Mouse (Mus musculus): ENCODE data around the gene Olfr140. TPM values are rescaled to one million over a fixed set of nuclear protein-coding genes. Genes with fewer than 3 reads are reported as not detected.

The Olfr140 gene
- polyA plus RNA-seq (2012; rRNA removed): not detected in 2 replicates

DNA sequence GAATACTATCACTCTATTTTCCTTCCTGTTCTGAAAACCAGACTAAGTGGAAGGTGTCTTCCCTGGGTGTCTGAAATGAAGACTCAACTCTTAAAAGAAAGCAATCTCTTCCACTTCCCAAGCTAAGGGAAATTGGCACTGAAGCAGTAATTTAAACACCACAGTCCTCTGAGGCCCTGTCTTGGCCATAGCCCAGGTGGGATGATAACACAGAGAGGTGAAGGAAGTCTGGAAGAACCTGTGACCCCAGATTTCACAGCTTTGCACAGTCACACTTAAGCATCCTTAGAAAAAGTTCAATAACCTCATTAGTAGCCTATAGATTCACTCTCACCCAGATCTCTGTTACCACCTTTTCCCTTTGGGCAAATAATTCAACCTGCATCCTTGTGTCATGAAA is at the start of gene Olfr140:
TSS of gene Olfr140 (minus strand) at position 101 of the 400 bp plus-strand sequence.
- no peak for DNase-seq
- Histone ChIP-seq H3K27ac (ENCODE audit: insufficient read depth, low read depth, low read length) (no peak within 1 kb of the TSS), H3K27me3 (replicated peaks; ENCODE audit: control insufficient read depth, insufficient read depth, low read length) (no peaks in the 10 kb centered on the region), H3K4me3 (ENCODE audit: insufficient read depth, low read depth, low read length) (no peak within 1 kb of the TSS), H3K4me1 (ENCODE audit: control insufficient read depth, insufficient read depth, low read length) (no peaks in the 10 kb centered on the region), H3K36me3 (ENCODE audit: control insufficient read depth, insufficient read depth, low read length) (no peaks in the 10 kb centered on the region)
- TF ChIP-seq POLR2A (IDR thresholded peaks at IDR 0.05; ENCODE audit: low read depth, low read length): no peak
- TF ChIP-seq CTCF (conservative IDR thresholded peaks at IDR 0.05; ENCODE audit: insufficient read depth, insufficient read length, low read depth, low read length): no peak

DNA sequence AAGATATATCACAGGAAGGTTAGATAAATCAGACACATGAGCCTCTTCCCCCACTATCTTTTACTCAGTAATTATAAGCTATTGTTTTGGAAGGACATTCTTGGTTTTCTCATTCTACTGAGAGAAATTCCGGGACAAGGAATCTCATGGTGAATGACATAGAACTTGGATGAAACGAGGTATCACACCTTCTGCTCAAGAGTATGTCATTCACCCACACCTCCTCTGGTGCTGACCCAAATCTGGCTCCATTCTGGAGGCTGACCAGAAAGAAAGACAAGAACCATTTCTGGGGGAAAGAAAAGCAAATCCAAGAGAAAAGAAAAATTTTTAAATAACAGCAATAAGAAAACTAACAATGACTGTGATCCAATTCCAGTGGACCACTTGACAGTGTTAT is 6.7 kb upstream of the Olfr140 start:
- H3K27me3 ChIP-seq (replicated peaks; ENCODE audit: control insufficient read depth, insufficient read depth, low read length): no peaks in the 10 kb centered on the region
- no peaks in the 10 kb centered on the region for H3K36me3 ChIP-seq (ENCODE audit: control insufficient read depth, insufficient read depth, low read length)
- H3K4me3 ChIP-seq (ENCODE audit: insufficient read depth, low read depth, low read length): no peak overlapping the region
- 48% methylated on average over 2 of the region's 2 CpGs for WGBS
- TF ChIP-seq CTCF (conservative IDR thresholded peaks at IDR 0.05; ENCODE audit: insufficient read depth, insufficient read length, low read depth, low read length) (no peak), POLR2A (IDR thresholded peaks at IDR 0.05; ENCODE audit: low read depth, low read length) (no peak)
- H3K27ac ChIP-seq (ENCODE audit: insufficient read depth, low read depth, low read length): no peak overlapping the region
- DNase-seq: no peak
- no peaks in the 10 kb centered on the region for H3K4me1 ChIP-seq (ENCODE audit: control insufficient read depth, insufficient read depth, low read length)

DNA sequence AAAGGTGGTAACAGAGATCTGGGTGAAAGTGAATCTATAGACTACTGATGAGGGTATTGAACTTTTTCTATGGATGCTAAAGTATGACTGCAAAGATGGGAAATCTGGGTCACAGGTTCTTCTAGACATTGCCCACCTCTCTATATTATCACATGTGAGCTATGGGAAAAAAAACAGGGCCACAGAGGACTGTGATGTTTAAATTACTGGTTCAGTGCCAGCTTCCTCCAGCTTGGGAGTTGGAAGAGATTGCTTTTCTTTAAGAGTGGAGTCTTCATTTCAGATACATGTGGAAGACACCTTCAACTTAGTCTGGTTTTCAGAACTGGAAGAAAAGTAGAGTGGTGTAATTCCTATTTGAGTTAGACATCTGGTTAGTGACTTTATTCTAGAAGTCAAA is 28.4 kb downstream of the Olfr140 start, which contains the start of gene Olfr1265:
TSS of gene Olfr1265 (plus strand) at position 301 of the 400 bp plus-strand sequence.
- Histone ChIP-seq H3K27ac (ENCODE audit: insufficient read depth, low read depth, low read length) (no peak within 1 kb of the TSS), H3K4me1 (ENCODE audit: control insufficient read depth, insufficient read depth, low read length) (no peaks in the 10 kb centered on the region), H3K36me3 (ENCODE audit: control insufficient read depth, insufficient read depth, low read length) (no peaks in the 10 kb centered on the region), H3K4me3 (ENCODE audit: insufficient read depth, low read depth, low read length) (no peak within 1 kb of the TSS), H3K27me3 (replicated peaks; ENCODE audit: control insufficient read depth, insufficient read depth, low read length) (no peaks in the 10 kb centered on the region)
- DNase-seq: no peak
- TF ChIP-seq POLR2A (IDR thresholded peaks at IDR 0.05; ENCODE audit: low read depth, low read length) (no peak), CTCF (conservative IDR thresholded peaks at IDR 0.05; ENCODE audit: insufficient read depth, insufficient read length, low read depth, low read length) (no peak)

DNA sequence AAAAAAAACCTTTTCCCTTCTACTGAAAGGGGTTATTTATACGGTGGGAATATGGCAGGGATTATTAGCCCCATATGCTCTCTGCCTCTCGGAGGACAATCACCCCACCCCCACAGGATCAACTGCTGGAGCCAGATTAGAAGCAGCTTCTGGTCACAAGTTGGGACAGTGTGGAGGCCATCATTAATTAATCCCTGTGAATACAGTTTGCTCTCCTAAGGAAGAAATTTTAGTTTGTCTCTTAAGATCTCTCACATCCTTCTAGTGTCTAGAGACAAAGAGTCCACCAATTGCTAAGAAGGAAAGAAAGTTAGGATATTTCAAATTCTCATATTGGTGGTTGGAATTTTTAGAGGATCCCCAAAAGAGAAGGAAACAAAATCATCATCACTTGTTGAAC is 37.9 kb downstream of the Olfr140 start, which contains the start of gene Olfr1264:
TSS of gene Olfr1264 (minus strand) at position 101 of the 400 bp plus-strand sequence.
- H3K36me3 ChIP-seq (ENCODE audit: control insufficient read depth, insufficient read depth, low read length): no peaks in the 10 kb centered on the region
- H3K4me1 ChIP-seq (ENCODE audit: control insufficient read depth, insufficient read depth, low read length): no peaks in the 10 kb centered on the region
- no peaks in the 10 kb centered on the region for H3K27me3 ChIP-seq (replicated peaks; ENCODE audit: control insufficient read depth, insufficient read depth, low read length)
- H3K27ac ChIP-seq (ENCODE audit: insufficient read depth, low read depth, low read length): no peak within 1 kb of the TSS
- 54% methylated on average over 2 of the region's 2 CpGs for WGBS
- no peak for TF ChIP-seq POLR2A (IDR thresholded peaks at IDR 0.05; ENCODE audit: low read depth, low read length)
- no peak for TF ChIP-seq CTCF (conservative IDR thresholded peaks at IDR 0.05; ENCODE audit: insufficient read depth, insufficient read length, low read depth, low read length)
- no peak for DNase-seq
- no peak within 1 kb of the TSS for H3K4me3 ChIP-seq (ENCODE audit: insufficient read depth, low read depth, low read length)

DNA sequence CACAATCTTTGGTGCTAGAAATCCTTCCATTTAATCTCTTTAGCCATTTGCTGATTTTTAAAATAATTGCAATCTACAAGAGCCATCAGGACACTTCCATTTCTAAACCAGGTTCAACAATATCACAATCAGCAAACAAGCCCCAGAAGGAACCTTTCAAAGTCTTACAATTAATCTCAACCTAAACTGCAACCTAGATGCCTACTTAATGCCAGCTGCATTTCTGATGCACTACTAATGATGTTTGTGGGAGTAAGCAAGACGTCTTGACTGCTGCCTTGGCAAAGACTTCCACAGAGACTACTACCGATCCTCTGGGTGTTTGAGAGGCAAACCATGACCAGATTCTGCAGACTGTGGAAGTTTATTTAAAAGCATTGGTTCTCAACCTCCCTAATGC is 51.6 kb downstream of the Olfr140 start, which contains the start of gene Olfr1263:
TSS of gene Olfr1263 (plus strand) at position 301 of the 400 bp plus-strand sequence.
- Histone ChIP-seq H3K27ac (ENCODE audit: insufficient read depth, low read depth, low read length) (no peak within 1 kb of the TSS), H3K27me3 (replicated peaks; ENCODE audit: control insufficient read depth, insufficient read depth, low read length) (no peaks in the 10 kb centered on the region), H3K4me1 (ENCODE audit: control insufficient read depth, insufficient read depth, low read length) (no peaks in the 10 kb centered on the region), H3K4me3 (ENCODE audit: insufficient read depth, low read depth, low read length) (no peak within 1 kb of the TSS), H3K36me3 (ENCODE audit: control insufficient read depth, insufficient read depth, low read length) (no peaks in the 10 kb centered on the region)
- 63% methylated on average over 2 of the region's 2 CpGs for WGBS
- DNase-seq: no peak
- TF ChIP-seq CTCF (conservative IDR thresholded peaks at IDR 0.05; ENCODE audit: insufficient read depth, insufficient read length, low read depth, low read length) (no peak), POLR2A (IDR thresholded peaks at IDR 0.05; ENCODE audit: low read depth, low read length) (no peak)

DNA sequence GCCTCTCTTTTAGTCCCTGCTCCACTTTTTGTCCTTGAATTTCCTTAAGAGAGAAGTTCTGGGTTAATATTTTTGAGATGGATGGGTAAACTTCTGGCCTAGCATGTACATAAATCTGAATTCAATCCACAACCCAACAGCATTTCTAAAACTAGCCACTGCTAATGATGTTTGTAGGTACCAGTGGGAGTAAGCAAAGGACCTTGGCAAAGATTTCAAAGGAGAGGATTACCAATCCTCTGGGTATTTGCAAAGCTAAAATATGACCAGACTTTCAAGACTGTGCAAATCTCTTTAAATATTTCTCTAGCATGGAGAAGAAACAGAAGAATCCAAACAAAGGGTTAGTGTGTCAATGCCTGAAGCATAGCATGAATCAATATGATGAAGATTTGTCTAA is 63.5 kb downstream of the Olfr140 start, which contains the start of gene Olfr1262:
TSS of gene Olfr1262 (plus strand) at position 301 of the 400 bp plus-strand sequence.
- no peaks in the 10 kb centered on the region for H3K27me3 ChIP-seq (replicated peaks; ENCODE audit: control insufficient read depth, insufficient read depth, low read length)
- H3K27ac ChIP-seq (ENCODE audit: insufficient read depth, low read depth, low read length): no peak within 1 kb of the TSS
- no peak within 1 kb of the TSS for H3K4me3 ChIP-seq (ENCODE audit: insufficient read depth, low read depth, low read length)
- no peaks in the 10 kb centered on the region for H3K36me3 ChIP-seq (ENCODE audit: control insufficient read depth, insufficient read depth, low read length)
- no peak for DNase-seq
- no peaks in the 10 kb centered on the region for H3K4me1 ChIP-seq (ENCODE audit: control insufficient read depth, insufficient read depth, low read length)
- TF ChIP-seq POLR2A (IDR thresholded peaks at IDR 0.05; ENCODE audit: low read depth, low read length): no peak
- TF ChIP-seq CTCF (conservative IDR thresholded peaks at IDR 0.05; ENCODE audit: insufficient read depth, insufficient read length, low read depth, low read length): no peak

Other genes with a start within 250 kb of the Olfr140 start
- gene Olfr1256, start 222.0 kb downstream of the Olfr140 start, polyA plus RNA-seq (2012; rRNA removed): not detected in 2 replicates
- not detected in 2 replicates for gene Olfr48, start 215.4 kb downstream of the Olfr140 start, polyA plus RNA-seq (2012; rRNA removed)
- gene Olfr1257, start 185.2 kb downstream of the Olfr140 start, polyA plus RNA-seq (2012; rRNA removed): not detected in 2 replicates
- gene Olfr1258, start 136.3 kb downstream of the Olfr140 start, polyA plus RNA-seq (2012; rRNA removed): not detected in 2 replicates
- not detected in 2 replicates for gene Olfr1259, start 114.9 kb downstream of the Olfr140 start, polyA plus RNA-seq (2012; rRNA removed)
- not detected in 2 replicates for gene Olfr1260, start 89.3 kb downstream of the Olfr140 start, polyA plus RNA-seq (2012; rRNA removed)
- not detected in 2 replicates for gene Olfr1261, start 72.4 kb downstream of the Olfr140 start, polyA plus RNA-seq (2012; rRNA removed)
- not detected in 2 replicates for gene Olfr1262, start 63.4 kb downstream of the Olfr140 start, polyA plus RNA-seq (2012; rRNA removed)
- not detected in 2 replicates for gene Olfr1263, start 51.5 kb downstream of the Olfr140 start, polyA plus RNA-seq (2012; rRNA removed)
- gene Olfr1264, start 38.0 kb downstream of the Olfr140 start, polyA plus RNA-seq (2012; rRNA removed): not detected in 2 replicates
- not detected in 2 replicates for gene Olfr1265, start 28.3 kb downstream of the Olfr140 start, polyA plus RNA-seq (2012; rRNA removed)
- not detected in 2 replicates for gene Olfr1269, start 57.8 kb upstream of the Olfr140 start, polyA plus RNA-seq (2012; rRNA removed)
- not detected in 2 replicates for gene Olfr32, start 78.7 kb upstream of the Olfr140 start, polyA plus RNA-seq (2012; rRNA removed)
- gene Olfr1270, start 89.5 kb upstream of the Olfr140 start, polyA plus RNA-seq (2012; rRNA removed): not detected in 2 replicates
- gene Olfr1506, start 160.9 kb upstream of the Olfr140 start, polyA plus RNA-seq (2012; rRNA removed): not detected in 2 replicates
- not detected in 2 replicates for gene Olfr142, start 194.0 kb upstream of the Olfr140 start, polyA plus RNA-seq (2012; rRNA removed)
- gene Olfr1271, start 207.4 kb upstream of the Olfr140 start, polyA plus RNA-seq (2012; rRNA removed): not detected in 2 replicates
- not detected in 2 replicates for gene Olfr1272, start 229.2 kb upstream of the Olfr140 start, polyA plus RNA-seq (2012; rRNA removed)

Data from kidney, adult 2 months (tissue).